Mouse (Mus musculus) cerebellum, adult 2 months (tissue): ENCODE data around the gene Vmn1r178.

Source experiments
- CTCF ChIP-seq: fragments of 200-500 bp; IDR thresholded peaks from 2 replicates; pipeline ENCODE4 v1.5.1; 2011; ENCODE audit warnings: low read depth, mild to moderate bottlenecking, control low read depth, low read length, moderate library complexity, borderline replicate concordance; ENCODE audit not compliant: insufficient read depth
- POLR2A ChIP-seq: fragments of 200-500 bp; IDR thresholded peaks from 2 replicates; pipeline ENCODE4 v1.6.1; 2011; ENCODE audit warnings: low read length, control low read depth, borderline replicate concordance; ENCODE audit not compliant: insufficient read depth

DNA sequence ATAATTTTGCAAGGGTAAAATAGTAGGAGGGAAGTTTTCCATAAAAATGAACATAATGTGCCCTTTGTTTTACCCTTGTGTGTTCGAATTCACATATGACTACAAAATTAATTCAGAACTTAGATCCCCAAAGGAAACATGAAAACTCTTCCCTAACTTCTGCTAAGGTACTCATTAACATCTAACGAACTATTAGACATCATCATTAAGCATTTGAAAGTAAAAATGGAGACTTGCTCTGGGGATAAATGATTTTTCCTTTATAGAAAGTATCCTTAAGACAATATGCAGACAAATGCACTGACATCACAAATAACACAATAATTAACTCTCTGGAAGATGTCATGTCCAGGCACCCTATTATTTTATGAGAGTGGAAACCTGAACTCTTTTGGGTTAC lies 34.9 kb downstream of the Vmn1r178 start, which contains the start of gene Vmn1r179:
- TF ChIP-seq CTCF: no peak
- no peak for TF ChIP-seq POLR2A
